Mouse (Mus musculus) CD8-positive naive resting alpha-beta T cell, adult 2 months (primary cell): ENCODE measurements around the gene Rab42.

ENCODE experiments used
- DNase-seq, 2 experiments: peaks; one replicate each; pipeline ENCODE4 v3.0.0; 2022; ENCODE audit warnings: low read depth in 2 of 2, low spot score in 2 of 2

Rab42 gene

DNA sequence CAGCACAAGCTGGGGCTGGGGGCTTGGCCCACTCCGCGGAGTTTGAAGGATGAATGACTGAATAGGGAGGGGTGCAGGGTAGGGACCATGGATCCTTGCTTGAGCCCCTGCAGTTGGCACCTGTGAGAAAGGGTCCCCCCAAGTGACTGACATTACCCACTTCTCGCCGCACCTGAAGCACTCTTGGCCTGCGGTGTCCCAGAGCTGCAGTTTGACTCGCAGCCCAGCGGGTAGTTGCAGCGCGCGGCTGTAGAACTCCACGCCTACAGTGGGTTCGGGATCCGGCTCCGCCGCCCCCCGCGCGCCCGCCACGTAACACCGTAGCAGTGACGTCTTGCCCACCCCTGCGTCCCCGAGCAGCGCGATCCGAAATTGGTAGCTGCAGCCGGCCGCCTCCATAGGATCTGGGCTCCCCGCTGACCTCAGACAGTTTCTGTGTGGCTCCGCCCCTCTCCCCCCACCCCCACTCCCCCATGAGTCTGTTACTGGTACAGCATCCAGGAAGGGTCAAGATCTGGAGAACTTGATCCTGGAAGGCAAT, at the start of gene Rab42:
TSS of gene Rab42 (minus strand) at position 447 of the 541 bp plus-strand sequence.
- peak; percentile 54 to 60 for DNase-seq

DNA sequence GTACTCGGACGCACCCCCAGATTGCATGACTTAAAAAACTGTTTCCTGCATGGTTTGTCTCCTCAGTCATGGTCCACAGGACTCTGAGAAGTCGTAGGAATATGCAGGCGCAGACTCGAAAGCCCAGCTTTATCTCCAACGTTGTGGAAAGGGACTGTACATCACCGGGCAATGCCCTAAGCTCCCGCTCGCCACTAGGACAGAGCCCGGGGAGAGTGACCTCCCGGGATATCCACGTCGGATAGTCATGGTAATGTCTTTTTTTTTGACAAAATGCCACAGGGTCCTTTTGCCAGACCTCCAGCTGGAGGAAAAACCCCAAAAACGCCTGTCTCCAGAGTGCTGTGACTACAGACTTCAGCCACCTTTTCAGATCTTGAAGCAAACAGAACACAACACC, 49.6 kb upstream of the Rab42 start:
- no peak for DNase-seq

DNA sequence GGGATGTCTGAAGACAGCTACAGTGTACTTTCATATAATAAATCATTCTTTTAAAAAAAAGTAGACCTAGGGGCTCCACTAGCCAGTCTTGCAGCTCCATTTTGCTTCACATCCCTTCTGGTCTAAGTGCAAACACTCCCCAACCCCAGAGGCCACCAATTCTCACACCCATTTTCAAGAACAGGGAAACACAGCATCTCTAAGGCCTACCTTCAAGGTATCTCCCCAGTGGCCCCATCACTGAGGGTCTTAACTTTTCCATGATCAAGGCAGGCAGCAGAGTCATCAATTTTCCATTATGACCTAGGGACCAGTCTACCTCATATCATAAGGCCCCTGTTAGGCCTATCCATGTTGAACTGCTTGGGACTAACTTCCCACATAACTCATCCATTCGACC, 48.2 kb upstream of the Rab42 start:
- no peak for DNase-seq

DNA sequence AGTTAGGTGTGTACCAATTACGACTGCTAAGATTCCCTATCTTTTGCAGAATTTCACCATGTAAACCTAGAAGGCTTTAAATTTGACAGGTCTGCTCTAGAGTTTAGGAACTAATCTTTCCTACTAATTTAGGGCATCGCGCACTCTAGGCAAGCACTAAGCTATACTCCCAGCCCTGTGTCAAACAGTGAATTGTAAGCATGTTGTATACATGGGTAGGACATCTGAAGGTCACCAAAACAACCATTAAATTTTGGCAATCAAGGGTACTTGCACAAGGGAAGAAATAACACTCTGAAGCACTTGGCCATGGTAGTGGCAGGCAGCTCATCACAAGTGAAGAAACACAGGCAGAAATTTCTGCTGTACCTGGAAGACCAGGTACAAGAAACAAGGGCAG, 47.7 kb upstream of the Rab42 start:
- DNase-seq = no peak

DNA sequence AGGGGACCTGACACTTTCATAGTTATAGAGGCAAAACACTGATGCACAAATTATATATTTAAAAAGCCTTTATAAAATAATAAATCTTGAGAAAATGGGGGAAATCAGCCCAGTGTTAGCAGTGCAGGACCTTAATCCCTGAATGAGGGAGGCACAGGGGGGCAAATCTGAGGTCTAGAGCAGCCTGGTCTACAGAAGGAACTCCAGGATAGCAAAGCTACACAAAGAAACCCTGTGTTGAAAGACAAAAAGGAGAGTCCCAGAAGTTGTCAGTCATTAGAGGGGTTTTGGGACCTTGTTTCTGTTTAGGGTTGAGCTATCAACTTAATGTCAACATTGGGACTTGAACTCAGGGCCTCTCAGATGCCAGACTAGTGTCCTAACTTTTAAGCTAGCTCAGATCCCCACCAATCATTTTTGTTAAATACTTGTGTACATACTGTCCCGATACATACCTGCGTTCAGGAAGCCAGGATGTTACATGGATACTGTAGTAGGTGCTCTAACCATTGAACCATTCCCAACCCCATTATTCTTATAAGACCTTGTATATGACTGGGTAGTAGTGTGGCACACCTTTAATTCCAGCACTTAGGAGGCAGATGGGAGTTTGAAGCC, 47.0 kb upstream of the Rab42 start:
- DNase-seq = no peak

DNA sequence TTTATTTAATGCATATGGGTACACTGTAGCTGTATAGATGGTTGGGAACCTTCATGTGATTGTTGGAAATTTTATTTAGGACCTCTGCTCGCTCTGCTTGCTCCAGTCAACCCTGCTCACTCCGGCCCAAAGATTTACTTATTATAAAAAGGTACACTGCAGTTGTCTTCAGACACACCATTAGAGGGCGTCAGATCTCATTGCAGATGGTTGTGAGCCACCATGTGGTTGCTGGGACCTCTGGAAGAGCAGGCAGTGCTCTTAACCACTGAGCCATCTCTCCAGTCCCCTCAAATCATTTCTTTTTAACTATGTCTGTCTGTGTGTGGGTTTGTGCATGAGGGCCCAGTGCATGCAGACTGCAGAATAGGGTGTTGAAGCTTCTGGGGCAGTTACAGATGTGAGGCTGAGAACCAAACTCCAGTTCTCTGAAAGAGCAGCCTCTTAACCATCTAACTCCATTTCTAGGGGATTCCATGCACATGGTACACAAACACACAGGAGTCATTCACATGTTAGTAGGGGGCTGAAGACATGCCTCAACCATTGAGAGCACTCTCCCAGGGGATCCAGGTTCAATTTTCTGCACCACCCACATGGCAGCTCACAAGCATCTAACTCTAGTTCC, 46.4 kb upstream of the Rab42 start:
- no peak for DNase-seq

DNA sequence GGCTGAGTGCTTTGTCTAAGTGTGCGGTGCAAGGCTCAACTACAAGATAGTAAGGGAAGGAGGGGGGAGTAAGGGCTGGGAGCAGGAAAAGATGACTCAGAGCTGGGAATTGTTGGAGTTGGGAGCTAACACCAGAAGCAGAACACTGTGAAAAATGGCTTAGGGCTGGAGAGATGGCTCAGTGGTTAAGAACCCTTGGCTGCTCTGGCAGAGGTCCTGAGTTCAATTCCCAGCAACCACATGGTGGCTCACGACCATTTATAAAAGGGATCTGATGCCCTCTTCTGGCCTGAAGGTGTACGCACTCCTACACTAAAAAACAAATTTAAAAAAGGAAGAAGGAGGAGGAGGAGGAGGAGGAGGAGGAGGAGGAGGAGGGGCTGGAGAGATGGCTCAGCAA, 43.5 kb upstream of the Rab42 start:
- DNase-seq = no peak

DNA sequence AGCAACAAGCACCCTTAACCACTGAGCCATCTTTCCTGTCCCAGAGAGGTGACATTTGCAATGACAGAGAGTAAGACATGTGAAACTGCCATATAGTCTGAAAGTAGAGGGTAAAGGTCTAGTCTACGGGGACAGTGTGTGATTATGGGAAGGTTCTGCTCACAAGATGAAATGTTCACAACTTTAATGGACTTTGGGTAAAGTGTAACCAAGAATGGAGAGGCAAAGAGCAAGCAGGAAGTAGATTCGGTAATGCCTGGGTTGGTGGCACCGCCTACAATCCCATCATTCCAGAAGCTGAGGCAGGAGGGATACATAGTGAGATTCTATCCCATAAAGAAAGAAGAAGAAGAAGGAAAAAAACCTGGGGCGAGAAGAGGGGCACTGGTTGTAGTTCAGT, 43.1 kb upstream of the Rab42 start:
- DNase-seq = no peak

DNA sequence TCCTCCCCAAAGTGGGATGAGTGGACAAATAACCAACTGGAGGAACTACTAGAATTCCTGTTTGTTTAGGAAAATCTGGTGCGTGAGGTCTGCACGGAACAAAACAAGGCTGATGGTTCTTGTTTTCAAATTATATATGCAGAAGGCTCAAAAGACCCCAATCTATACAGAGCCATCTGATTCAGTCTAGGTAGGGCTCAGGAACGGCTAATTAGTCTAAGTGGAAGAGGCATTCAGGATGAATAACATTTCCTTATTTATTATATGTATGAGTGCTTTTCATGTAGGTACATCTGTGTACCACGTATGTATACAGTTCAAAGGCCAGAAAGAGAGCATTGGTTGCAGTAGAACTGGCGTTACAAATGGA, 42.6 kb upstream of the Rab42 start:
- DNase-seq = no peak

DNA sequence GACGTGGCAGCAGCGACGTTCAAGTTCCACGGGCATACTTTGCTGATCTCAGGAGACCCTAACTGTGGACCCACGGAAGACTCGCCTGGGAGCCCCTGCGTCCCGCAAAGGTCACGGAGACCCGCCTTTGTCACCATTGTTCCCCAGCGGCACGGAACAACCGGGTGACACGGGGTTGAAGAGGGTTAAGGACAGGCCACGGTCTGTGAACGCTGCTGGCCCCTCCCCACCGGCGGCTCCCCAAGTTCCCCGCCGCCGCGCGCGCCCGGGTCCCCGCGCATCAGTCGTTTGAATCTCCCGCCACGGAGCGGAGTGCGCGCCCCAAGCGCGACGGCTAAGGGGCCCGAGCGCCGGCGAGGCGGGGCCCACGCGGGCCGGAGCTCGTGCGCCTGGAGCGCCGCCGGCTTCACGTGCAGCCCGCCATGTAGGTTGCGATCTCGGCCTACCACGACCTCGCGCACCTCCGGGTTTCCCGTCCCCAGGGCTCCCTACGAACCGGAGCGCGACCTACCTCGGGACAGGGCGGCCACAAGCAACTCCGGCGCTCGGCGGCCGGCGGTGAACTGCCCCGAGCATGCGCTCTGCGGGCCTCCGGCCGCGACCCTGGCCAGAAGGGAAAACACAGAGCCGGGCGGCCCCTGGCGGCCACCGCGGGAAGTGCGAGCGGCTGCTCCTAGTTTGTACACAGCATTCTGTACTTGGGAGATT, 42.1 kb upstream of the Rab42 start:
- DNase-seq = peak; percentile 85 to 90

DNA sequence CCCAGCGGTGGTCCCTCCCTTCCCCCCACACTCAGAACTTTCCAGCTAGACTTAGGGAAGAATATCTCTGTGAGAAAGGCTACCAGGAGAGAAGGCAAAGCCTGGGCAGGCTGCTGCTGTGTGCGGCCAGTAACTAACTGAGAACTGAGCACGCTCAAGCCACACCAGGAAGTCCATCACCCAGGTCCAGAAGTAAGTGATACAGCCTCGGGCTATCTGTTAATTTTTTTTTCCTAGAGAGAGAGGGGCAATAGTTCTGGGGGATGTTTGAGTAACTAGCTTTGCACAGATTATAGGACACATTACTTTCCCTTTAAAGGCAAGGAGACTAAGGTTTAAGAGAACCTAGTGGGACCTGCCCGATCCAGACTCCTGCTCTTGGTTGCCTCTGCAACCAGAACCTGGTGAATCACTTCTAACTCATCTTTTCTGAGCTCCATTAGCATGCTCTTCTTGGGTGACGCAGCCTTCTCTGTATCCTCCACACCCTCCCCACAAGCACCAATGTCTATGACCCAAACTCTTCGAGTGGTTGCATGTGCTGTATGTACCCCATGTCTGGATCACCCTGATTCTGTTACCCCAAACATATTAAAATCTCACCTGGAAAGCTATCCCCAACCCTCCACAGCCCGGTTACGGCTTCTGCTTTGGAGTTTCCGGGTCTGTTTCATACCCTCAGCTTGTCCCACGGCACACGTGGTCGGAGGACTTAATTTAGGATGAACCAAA, 41.4 kb upstream of the Rab42 start:
- DNase-seq = no peak

DNA sequence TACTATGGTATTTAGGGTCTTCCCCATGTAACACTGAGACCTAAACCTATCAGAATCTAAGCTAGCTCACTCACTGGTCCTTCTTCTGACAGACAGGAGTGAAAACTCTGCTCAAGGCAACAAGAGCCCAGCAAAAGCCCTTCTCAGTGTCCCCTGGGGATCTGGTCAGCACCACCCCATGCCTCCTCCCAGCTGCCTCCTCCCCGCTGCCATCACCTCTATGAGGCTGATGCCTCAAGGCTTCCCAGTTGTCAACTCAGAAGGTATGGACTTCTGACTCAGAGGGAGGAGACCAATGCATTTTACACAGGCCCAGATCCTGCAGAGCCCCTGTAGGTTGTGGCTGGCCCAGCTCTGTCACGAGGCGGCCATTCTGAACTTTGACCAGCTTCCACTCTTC, 38.3 kb upstream of the Rab42 start:
- DNase-seq = no peak

DNA sequence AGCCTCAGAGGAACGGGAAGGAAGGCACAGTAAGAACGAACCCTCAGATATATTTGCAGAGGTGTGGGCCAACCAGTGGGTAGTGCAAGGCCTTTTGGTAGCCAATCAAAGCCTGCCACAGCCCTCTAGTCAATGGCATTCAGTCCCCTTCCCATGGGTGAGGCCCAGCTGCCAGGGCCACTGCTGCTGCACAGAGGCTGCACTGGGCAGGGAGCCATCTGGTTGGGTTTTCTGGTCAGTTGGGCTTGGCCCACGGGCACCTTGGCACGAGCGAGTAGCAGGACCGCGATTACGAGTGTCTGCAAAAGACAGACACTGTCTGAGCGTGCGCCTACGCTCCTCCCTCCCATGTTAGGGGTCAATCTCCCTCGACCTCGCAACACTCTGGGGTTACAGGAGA, 35.8 kb upstream of the Rab42 start:
- DNase-seq = no peak

DNA sequence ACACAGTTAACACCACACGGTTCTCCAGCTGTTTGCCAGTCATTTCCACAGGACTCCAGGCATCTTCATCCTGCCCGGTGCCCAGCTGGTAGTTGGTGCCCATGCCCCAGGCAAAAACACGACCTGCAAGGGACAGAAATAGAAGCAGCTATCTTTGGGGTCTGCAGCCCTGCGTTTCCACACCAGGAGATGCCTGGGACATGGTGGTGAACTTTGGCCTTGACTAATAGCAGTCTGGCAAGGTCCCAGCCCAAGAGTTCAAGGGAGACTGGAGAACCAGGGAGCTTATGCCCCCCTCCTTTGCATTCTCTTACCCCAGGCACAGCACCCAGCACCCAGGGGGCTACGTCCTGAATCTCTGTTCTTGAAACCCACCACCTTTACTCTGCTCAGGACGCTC, 29.7 kb upstream of the Rab42 start:
- no peak for DNase-seq

DNA sequence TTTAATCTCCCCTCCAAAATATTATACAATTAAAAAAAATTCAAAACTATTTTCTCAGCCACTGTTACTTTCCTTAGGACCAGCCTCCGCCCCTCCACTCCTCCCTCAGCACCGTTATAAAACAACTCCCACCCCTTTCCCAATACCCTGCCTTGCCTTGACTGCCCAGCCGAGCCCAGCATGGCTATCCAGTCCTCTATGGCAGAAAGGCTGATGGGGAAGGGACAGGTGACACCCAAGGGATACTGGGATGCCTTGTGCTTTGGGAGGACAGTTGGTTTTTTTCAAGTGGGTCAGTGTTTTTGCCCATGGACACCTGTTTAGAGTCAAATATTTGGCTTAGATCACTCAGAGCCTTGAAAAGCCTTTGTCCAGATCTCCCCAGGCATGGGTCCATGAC, 28.8 kb upstream of the Rab42 start:
- no peak for DNase-seq

DNA sequence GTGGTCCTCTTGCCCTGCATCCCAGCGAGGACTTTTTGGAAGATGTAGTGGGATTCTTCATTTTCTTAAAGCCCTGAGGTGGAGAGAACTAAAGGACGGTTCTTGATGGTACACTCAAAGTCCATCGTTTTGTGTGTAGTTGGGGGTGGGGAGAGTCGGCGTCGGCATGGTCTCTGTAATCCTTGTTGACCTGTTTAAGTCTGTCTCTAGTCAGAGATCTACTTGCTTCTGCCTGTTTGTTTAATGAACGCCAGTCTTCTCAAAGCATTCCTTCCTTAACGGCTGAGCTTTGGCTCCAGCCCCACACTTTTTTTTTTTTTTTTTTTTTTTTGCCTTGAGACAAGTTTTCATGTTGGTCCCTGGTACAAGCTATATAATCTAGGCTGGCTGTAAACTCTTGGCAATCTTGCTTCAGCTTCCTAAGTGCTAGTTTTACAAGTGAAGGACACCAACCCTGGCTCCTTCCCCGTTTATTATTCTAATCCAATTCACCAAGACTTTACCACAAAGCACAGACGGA, 26.7 kb upstream of the Rab42 start:
- no peak for DNase-seq

DNA sequence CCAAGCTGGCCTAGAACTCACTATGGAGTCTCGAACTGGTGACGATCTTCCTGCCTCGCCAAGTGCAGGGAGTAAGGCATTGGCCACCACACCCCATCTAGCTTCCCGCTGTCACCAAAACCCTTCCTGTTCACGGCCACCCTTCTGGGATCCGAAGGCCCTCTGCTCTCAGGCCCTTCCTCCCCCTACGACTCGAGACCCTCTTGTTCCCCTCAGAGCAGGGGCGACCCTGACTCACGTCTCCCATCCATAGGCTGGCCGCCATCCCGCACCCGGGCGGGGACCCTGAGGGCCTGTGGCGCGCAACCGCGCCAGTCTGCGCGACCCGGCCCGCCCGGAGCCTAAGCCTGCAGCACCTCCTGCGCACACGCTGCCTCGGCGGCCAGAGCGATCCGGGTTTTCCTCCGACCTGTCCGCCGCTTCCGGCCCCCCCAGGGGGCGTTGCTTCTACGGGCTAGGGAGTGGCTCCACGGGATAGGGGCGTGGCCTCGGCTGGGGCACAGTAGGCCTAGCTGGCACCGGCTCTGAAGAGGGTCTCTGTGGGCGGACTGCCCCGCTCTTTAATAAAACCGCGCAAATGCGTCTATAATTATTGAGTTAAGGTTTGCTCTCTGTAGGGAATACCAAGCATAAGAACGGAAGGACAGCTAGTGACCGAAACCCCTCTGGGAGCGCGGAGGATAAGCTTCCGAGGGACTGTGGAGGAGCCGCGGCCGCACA, 26.1 kb upstream of the Rab42 start, which contains the start of gene Trnau1ap:
TSS of gene Trnau1ap (minus strand) at position 424 of the 720 bp plus-strand sequence.
- DNase-seq = peak; percentile 65 to 78

DNA sequence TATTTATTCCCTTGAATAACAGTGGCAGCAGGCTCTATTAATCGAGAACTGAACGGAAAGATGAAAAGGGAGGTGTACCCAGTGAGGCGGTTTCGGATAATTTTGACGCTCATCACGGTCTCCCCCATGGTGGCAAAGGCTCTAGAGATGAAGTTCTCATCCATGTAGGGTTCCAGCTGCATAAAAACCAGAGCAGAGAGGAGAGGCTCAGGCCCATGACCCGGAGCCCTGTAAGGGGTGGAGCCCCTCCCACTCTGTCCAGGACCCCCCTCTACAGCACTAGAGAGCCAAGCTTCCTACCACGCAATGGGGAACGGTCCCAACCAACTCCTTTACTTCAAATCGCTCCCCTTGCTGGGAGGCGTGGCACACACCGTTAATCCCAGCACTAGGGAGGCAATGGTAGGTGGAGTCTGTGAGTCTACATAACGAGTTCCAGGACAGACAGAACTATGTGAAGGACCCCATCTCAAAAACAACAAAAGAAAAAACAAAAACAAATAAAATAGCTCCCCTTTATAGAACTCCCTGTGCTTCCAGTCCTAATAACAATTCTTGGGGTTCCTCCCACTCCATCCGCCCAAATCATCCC, 25.3 kb upstream of the Rab42 start:
- DNase-seq = no peak

DNA sequence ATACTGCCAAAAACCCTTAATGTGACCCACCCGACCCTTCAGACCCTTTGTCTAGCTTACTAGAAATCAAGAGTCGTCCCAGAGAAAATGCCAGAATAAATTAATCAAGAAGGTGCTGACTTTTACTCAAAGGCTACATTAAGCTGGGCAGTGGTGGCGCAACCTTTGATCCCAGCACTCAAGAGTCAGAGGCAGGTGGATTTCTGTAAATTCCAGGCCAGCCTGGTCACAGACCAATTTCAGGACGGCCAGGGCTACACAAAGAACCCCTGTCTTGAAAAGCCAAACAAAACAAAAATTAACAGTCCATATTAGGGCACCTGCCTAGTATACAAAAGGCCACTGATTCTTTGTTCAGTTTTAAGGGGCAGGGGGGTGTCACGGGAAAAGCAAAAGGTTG, 23.3 kb upstream of the Rab42 start:
- DNase-seq = no peak

DNA sequence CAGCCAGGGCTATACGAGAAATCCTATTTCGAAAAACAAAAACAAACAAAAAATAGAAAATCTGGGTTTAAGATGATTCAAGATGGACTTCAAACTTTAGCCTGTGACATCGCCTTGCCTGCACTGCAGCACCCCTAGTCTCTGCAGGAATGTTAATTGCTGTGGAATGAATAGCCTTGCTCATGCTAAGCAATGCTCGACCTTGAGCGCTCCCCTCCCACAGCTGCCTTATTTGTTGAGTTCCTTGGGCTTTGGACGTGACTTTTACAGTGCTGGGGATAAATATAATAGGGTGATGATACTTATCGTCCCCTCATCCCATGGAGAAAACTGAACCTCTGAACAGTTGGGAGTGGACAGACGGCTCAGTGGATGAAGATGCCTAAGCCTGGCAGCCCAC, 12.5 kb upstream of the Rab42 start:
- DNase-seq = no peak
